Mouse (Mus musculus): ENCODE measurements around the gene Ces1h.

The Ces1h gene

DNA sequence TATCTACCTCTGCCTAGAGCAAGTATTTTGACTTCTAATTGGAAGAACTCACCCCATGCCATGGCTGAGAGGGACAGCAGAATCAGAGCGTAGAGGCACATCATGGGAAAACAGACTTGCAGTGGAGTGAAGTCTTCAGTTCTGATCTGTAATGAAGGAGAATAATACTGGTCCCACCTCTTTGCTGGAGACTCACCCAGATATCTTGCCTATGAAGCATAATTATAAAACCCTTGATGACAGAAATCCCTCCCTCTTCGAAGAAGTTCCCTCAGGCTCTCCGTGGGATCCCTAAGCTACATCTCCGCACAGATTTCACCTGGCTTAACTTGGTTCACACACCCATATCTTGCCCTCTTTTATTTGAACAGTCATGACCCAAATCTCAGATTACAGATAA is at the start of gene Ces1h:
Ces1h (minus strand) TSS at position 101 of the 400 bp plus-strand sequence.
- no peak for DNase-seq

DNA sequence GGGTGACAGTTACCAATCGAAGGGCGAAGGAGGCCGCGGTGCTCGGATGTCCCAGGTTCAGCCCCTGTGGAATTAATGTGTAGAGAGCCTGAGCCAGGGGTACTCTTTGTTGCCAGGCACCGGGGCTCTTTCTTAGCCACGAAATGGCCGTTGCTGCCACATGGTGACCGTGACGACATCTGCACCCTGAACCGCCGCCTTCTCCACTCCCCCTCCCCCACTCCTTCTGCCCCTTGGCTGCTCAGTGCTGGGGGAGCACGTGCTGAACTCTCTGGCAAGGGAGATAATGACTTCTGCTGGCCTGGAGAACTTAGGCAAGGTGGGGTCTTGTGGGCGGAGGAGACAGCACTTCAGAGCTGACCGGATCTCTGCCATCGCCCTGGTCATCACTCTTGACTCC is 47.7 kb upstream of the Ces1h start:
- DNase-seq: no peak

DNA sequence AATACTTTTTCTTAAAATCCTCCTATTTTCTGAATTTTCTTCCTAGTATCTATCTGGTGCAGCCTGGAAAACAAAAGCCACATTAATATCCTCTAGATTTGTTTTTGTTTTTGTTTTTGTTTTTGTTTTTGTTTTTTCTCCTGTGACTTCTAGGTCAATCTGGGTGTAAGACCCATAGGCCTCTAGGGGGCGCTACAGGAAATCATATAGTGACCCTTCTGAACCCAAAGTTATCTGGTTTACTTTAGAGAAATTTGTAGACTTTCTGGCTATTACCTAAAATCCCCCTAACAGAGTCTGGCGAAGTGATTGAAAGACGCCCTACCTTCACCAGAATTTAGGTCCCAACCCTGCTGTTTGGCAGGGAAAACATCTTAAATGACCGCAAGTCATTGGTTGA is 35.9 kb upstream of the Ces1h start:
- DNase-seq: no peak

DNA sequence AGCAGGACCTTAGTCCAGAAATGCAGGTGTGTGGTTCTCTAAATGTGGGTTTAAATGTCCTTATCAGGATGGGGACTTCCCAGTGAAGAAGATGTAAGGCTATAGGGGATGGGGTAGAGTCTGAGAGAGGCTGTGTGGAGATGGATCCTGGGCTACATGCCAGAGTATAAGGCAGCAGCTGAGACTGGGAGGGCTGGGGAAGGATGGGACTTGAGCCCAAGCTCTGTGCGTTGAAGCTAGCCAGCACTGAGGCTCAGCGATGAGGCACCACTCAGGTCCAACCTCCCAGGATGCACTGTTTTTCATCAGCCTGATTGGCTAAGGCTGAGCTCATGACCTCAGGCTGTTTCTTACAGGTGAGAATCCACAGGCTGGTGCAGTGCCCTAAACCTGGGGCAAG is 29.3 kb upstream of the Ces1h start:
- DNase-seq: no peak

DNA sequence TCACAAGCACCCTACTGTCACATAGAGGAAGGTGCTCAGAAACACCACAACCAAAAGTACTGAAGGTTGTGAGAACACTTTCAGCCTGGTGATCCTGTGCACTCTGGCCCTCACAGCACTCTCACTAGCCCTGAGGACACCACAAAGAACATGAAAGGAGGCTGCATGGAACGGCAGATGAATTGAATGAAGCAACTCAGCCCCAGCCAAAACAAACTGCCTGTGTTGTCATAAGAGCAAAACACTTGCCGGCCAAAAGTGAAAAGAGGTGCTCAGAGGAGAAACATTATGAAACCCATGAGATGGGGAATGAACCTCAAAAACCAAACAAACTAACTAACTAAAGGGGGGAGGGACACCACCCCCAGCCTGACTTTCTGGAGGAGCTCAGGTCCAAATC is 20.2 kb upstream of the Ces1h start:
- DNase-seq: no peak

DNA sequence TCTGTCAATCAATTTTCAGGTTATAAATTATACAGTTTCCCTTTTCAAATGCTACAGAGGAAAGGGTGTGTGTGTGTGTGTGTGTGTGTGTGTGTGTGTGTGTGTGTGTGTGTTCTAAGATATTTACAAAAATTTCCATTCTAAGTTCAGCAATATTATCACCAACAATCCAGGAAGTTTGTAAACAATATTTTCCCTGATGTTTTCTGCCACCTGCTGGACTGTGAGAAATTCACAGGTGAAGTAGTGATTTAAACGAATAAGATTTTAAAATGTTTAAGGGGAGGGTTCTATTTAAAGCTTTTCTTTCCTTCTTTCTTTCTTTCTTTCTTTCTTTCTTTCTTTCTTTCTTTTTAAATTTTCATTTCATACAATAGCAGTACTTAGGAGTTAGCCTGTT is 18.5 kb upstream of the Ces1h start:
- DNase-seq: peak; percentile 29 to 31

DNA sequence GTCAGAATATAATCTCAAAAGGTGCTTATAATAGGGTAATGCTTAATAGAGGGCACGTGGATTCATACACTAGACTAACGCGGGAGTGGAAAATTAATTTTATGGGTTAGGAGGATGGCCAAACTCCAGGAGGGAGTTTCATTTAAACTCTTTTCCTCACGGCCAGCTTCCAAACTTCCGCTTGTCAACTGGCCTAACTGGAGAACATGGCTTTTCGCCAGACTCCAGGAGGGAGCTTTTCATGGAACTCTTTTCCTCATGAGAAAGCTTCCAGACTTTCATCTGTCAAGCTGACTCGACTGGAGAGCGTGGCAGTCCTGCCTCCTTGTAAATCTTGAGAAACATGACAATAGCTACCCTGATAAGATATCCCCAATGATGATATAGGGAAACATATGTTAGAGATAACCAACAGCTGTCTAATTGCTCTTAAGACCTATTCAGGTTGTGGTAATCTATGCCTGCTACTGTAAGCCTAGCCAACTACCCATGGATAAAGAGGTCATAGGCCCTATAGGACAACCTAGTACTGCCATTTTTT is 14.6 kb upstream of the Ces1h start:
- DNase-seq: peak; percentile 62 to 65

DNA sequence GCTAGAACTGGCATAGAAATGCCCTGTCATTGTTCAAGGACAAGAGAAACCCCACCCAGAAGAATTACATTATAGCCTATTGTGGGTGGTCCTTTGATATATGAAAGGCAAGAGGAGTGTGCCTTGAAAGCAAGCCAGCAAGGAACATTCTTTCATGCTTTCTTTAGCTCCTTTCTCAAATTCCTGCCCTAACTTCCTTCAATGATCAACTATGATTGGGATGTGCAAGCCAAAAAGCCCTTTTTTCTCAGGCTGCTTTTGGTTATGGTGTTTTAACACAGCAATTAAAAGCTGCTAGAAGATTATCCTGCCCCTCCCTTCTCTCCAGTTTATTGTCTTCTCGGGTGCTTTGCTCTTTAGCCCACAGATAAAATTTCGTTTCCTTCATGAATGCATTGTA is 10.0 kb downstream of the Ces1h start:
- DNase-seq: no peak

DNA sequence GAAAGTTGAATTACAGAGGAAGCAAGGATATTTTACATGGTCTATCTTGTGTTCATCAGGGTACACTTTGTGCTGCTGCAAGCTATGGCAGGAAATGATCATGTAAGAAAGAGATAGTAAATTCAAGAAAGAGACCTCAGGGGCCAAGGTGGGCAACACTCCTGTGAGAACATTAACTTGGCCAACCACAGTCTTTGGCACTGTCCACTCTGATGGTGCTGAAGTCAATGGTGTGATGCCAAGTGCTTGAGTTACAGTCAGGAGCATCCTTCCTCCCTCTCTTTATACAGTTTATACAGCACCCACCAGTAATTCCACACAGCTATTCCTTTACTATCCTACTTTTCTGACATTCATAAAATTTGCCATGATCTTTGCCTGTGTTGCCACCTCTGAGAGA is 19.4 kb downstream of the Ces1h start:
- DNase-seq: peak; percentile 42 to 49

DNA sequence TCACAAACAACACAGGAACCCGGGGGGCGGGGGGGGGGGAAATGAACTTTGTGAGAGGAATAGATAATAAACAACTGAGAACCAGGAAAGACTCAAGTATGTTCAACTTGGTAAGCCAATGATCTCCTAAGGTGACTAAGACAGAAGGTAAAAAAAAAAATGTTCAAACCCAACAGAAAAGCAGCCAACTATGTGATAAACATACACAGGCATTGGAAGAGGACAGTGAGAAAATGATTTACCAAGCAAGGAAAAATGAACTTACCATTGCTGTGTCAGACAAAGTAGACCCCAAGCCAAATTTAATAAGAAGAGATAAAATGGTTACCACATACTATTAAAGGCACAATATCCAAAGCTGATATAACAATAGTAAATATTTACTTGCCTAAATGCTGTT is 40.0 kb downstream of the Ces1h start:
- no peak for DNase-seq

DNA sequence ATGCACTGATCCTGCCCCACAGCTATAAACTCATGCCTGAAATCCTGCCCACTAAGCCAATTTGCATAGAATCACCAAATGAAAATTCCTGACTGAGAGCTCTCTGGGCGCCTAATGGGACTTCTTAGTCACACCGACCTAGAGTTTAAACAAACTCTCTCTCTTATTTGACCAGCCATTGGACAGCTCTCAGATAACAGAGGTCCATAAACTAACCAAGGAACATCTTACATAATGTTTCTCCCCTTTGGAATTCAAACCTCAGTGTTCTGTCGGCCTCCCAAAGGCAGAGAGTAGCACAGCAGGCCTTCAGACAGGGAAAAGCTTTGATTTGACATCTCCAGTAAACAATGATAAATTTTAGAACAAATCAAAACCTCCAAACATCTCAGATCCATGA is 42.3 kb downstream of the Ces1h start, which contains the start of gene Ces1g:
Ces1g (minus strand) TSS at position 102 of the 400 bp plus-strand sequence.
- no peak for DNase-seq

DNA sequence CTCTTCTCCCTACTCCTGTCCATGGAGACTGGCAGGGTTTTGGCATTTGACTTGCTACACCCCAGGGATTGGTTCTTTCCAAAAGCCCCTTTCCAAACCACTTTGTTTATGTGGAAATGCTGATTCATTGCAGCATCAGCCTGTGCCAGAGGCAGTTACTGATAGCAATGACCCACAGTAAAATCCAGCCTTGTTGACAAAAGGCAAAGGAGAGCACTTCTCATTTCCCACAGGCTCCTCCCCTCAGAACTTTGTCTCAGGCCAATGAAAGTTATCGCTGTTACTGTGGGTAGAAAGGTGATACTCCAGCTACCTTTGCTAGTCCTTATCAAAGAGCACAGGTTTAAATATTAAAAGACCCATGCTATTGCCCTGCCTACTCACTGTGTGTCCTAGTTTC is 46.8 kb downstream of the Ces1h start:
- DNase-seq: no peak

DNA sequence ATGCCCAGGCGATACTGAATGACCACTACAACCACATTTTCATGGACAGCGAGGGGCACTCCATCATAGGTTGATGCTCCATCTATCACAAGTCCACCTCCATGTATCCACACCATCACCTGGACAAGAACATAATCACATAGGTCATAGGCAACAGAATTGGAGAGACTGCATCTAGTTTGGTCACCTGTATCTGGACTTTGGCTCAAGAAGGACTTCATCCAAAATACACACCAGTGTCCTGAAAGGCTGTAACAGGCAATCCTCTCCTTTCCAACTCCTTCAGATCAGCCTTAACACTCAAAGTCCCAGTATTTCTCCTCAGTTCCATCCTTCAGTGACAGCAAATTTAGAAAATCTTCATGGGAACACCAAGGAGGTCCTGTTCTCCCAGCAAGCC is 48.4 kb downstream of the Ces1h start:
- DNase-seq: no peak

DNA sequence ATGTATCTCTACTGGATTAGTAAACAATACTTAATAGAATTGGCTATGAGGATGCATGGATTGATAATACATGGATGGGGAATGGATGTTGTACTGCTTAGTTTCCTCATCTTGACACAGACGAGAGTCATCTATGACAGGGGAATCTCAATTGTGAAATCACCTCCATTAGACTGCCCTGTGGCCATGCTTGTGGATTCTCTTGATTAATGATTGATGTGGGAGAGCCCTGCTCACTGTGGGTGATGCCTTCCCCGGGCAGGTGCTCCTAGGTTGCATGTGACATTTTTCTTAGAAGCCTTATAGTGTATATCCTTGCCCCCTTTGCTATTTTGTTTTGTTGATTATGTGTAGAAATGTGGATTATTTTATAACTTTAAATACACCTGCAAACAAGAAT is 54.4 kb downstream of the Ces1h start:
- DNase-seq: no peak

DNA sequence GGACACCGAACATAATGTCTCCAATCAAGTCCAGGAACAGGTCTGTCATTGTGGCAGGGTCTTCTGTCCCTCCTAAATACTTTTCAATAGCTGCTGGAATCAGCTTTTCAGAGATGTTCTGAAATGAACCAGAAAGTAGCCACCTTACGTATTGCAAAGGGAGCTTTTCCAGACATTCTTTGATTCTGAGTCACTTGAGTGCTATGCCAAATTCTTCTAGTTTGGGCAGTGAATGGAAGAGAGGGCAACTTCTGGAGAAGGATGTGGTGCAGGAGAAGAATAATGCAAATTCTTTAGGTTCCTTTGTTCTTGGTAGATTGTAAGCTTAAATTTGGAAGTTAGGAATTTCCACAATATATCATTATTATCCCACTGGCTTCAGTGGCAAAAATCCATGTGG is 62.5 kb downstream of the Ces1h start:
- no peak for DNase-seq

DNA sequence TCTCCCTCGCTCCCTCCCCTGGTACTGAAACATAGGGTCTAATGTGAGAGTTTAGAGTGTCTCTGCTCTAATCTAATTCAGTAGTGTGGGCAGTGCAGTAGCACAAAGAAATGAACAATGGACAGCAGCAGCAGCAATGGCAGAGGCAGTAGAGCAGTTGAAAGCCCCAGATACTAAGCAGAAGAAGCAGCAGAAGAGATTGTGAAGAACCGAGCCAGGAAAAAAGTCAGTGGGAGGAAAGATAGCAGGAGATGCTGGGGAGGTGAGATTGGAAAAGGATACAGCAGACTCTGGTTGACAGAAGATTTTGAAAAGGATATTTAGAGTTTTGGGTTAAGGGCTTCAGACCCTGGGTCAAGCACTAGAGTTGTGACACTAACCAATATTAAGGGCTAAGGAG is 64.0 kb downstream of the Ces1h start:
- DNase-seq: no peak
